Mouse (Mus musculus): ENCODE results near the gene Noxred1.

Noxred1 gene

GRCm38 (mm10) chr12:87238632-87239031 is at the start of gene Noxred1:
Noxred1 (minus strand) TSS chr12:87238732.
- in situ Hi-C loops (cut with MboI; ENCODE audit: low pct_unique_long_range_greater_than_20kb in 1 of 2, low sequenced_read_pairs in 2 of 2, unreplicated experiment in 1 of 2), result no loop called here

- in situ Hi-C loops (cut with MboI; ENCODE audit: low pct_unique_long_range_greater_than_20kb in 1 of 2, low sequenced_read_pairs in 2 of 2, unreplicated experiment in 1 of 2), result no loop called here
Measured at GRCm38 (mm10) chr12:87284726-87285125, 46.2 kb upstream of the Noxred1 start.

GRCm38 (mm10) chr12:87284268-87284667 is 45.7 kb upstream of the Noxred1 start:
- in situ Hi-C loops (cut with MboI; ENCODE audit: low pct_unique_long_range_greater_than_20kb in 1 of 2, low sequenced_read_pairs in 2 of 2, unreplicated experiment in 1 of 2), result no loop called here

GRCm38 (mm10) chr12:87283706-87284105 is 45.2 kb upstream of the Noxred1 start:
- in situ Hi-C loops (cut with MboI; ENCODE audit: low pct_unique_long_range_greater_than_20kb in 1 of 2, low sequenced_read_pairs in 2 of 2, unreplicated experiment in 1 of 2), result no loop called here

GRCm38 (mm10) chr12:87282743-87283142 is 44.2 kb upstream of the Noxred1 start:
- in situ Hi-C loops (cut with MboI; ENCODE audit: low pct_unique_long_range_greater_than_20kb in 1 of 2, low sequenced_read_pairs in 2 of 2, unreplicated experiment in 1 of 2), result no loop called here

- in situ Hi-C loops (cut with MboI; ENCODE audit: low pct_unique_long_range_greater_than_20kb in 1 of 2, low sequenced_read_pairs in 2 of 2, unreplicated experiment in 1 of 2), result no loop called here
Measured at GRCm38 (mm10) chr12:87281766-87282165, 43.2 kb upstream of the Noxred1 start.

DNA sequence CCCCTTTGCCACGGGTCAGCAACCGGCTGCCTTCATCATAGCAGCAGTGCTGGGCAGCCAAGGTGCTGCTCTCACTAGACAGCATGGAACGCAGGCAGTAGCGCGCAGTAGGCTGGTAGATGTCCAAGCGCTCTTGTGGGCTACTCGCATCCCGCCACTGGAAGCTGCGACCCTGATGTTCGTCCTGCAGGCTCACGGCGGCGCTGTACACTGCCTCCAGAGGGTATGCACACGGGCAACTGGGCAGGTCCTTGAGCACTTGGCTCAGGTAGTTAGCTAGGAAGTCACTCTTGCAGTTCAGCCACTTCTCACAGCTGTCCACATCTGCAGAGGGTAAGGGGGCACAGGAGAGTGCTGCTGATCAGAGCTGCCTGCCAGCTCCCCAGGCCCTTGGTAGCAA is 41.3 kb upstream of the Noxred1 start:
- in situ Hi-C loops (cut with MboI; ENCODE audit: low pct_unique_long_range_greater_than_20kb in 1 of 2, low sequenced_read_pairs in 2 of 2, unreplicated experiment in 1 of 2), result loop anchor here in 1 of 2 experiments (5.0 kb wide), 1 partner anchor 52 kb away; no protein-coding TSS in a partner anchor

GRCm38 (mm10) chr12:87279350-87279749 is 40.8 kb upstream of the Noxred1 start:
- in situ Hi-C loops (cut with MboI; ENCODE audit: low pct_unique_long_range_greater_than_20kb in 1 of 2, low sequenced_read_pairs in 2 of 2, unreplicated experiment in 1 of 2), result loop anchor here in 1 of 2 experiments (5.0 kb wide), 1 partner anchor 53 kb away; no protein-coding TSS in a partner anchor

GRCm38 (mm10) chr12:87278118-87278730 is 39.7 kb upstream of the Noxred1 start:
- in situ Hi-C loops (cut with MboI; ENCODE audit: low pct_unique_long_range_greater_than_20kb in 1 of 2, low sequenced_read_pairs in 2 of 2, unreplicated experiment in 1 of 2), result loop anchor here in 1 of 2 experiments (5.0 kb wide), 1 partner anchor 54 kb away; no protein-coding TSS in a partner anchor

GRCm38 (mm10) chr12:87277251-87277650 is 38.7 kb upstream of the Noxred1 start:
- in situ Hi-C loops (cut with MboI; ENCODE audit: low pct_unique_long_range_greater_than_20kb in 1 of 2, low sequenced_read_pairs in 2 of 2, unreplicated experiment in 1 of 2), result loop anchor here in 1 of 2 experiments (5.0 kb wide), 1 partner anchor 55 kb away; no protein-coding TSS in a partner anchor

- in situ Hi-C loops (cut with MboI; ENCODE audit: low pct_unique_long_range_greater_than_20kb in 1 of 2, low sequenced_read_pairs in 2 of 2, unreplicated experiment in 1 of 2), result loop anchor here in 1 of 2 experiments (5.0 kb wide), 1 partner anchor 57 kb away; no protein-coding TSS in a partner anchor
Measured at GRCm38 (mm10) chr12:87274853-87275831, 36.6 kb upstream of the Noxred1 start.

- in situ Hi-C loops (cut with MboI; ENCODE audit: low pct_unique_long_range_greater_than_20kb in 1 of 2, low sequenced_read_pairs in 2 of 2, unreplicated experiment in 1 of 2), result no loop called here
Measured at GRCm38 (mm10) chr12:87267682-87268081, 29.1 kb upstream of the Noxred1 start.

DNA sequence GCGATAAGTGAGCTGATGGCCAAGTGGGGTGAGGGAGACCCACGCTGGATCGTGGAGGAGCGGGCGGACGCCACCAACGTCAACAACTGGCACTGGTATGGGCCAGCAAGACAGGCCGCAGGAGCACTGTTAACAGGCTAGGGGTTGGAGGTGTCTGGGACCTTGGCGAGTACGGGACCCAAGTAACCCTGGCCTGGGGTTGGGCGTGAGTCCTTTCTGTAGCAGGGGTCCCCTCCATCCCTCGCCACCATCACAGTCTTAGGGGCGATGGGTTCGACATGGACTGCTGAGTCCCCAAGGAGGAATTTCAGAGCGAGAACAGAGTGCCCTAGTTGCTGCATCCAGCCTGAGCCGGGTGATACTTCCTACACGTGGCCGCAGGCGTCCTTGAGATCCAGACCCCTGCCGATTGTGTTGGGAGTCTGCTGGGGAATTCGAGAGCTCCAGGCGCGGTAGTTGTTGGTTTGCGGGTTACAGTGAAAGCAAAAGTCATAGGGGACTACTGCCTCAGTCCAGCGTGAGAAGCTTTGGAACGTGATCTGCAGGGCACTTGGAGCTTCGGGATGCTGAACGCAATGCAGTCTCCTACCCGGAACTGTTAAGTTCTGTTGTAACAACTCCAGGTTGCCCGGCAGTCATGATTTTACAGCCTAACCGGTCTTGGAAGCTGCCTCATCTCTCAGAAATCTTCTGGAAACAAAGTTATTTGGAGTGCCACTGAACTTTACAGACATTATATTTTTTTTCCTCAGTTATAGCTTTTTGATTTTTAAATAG is 28.5 kb upstream of the Noxred1 start:
- in situ Hi-C loops (cut with MboI; ENCODE audit: low pct_unique_long_range_greater_than_20kb in 1 of 2, low sequenced_read_pairs in 2 of 2, unreplicated experiment in 1 of 2), result no loop called here

GRCm38 (mm10) chr12:87266108-87266826 is 27.7 kb upstream of the Noxred1 start, which contains the start of the genes Vipas39 and Ahsa1:
Vipas39 (minus strand) TSS chr12:87266256.
Ahsa1 (plus strand) TSS chr12:87266479.
- in situ Hi-C loops (cut with MboI; ENCODE audit: low pct_unique_long_range_greater_than_20kb in 1 of 2, low sequenced_read_pairs in 2 of 2, unreplicated experiment in 1 of 2), result no loop called here

DNA sequence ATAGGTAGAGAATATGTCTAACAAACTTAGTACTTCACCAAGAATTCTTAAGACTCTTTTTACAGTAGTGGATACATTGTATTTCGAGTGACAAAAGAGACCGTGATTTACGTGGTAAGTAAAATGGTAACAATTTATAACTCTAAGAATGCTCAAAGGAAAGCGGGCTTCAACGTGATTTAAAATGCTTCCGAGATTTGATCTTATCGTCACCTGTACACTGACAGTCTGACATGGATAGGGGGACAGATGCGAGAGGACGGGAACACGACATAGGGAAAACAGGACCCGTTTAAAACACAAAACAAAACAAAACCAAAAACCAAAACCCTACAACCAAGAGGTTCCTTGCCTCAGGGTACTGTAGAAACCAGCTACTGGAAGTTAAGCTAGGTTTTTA is 26.9 kb upstream of the Noxred1 start:
- in situ Hi-C loops (cut with MboI; ENCODE audit: low pct_unique_long_range_greater_than_20kb in 1 of 2, low sequenced_read_pairs in 2 of 2, unreplicated experiment in 1 of 2), result no loop called here

- in situ Hi-C loops (cut with MboI; ENCODE audit: low pct_unique_long_range_greater_than_20kb in 1 of 2, low sequenced_read_pairs in 2 of 2, unreplicated experiment in 1 of 2), result no loop called here
Measured at GRCm38 (mm10) chr12:87260562-87260961, 22.0 kb upstream of the Noxred1 start.

- in situ Hi-C loops (cut with MboI; ENCODE audit: low pct_unique_long_range_greater_than_20kb in 1 of 2, low sequenced_read_pairs in 2 of 2, unreplicated experiment in 1 of 2), result no loop called here
Measured at GRCm38 (mm10) chr12:87256629-87257028, 18.1 kb upstream of the Noxred1 start.

- in situ Hi-C loops (cut with MboI; ENCODE audit: low pct_unique_long_range_greater_than_20kb in 1 of 2, low sequenced_read_pairs in 2 of 2, unreplicated experiment in 1 of 2), result no loop called here
Measured at GRCm38 (mm10) chr12:87253878-87254277, 15.3 kb upstream of the Noxred1 start.
